Mouse (Mus musculus) olfactory bulb, adult 2 months (tissue): ENCODE results near the gene Saxo1. TPM values are rescaled to one million over a fixed set of nuclear protein-coding genes. Genes with fewer than 3 reads are reported as not detected.

Experiments
- H3K27ac ChIP-seq: fragments of 200-500 bp; 2 replicates; pipeline ENCODE4 v1.5.1; 2012; ENCODE audit warnings: low read depth, low read length; ENCODE audit not compliant: insufficient read depth
- H3K4me1 ChIP-seq: fragments of 200-500 bp; 2 replicates; pipeline ENCODE4 v1.6.1; 2012; ENCODE audit warnings: low read length; ENCODE audit not compliant: control insufficient read depth, insufficient read depth
- H3K4me3 ChIP-seq: fragments of 200-500 bp; 2 replicates; pipeline ENCODE4 v1.5.1; 2012; ENCODE audit warnings: mild to moderate bottlenecking, low read depth, low read length, moderate library complexity; ENCODE audit not compliant: insufficient read depth
- CTCF ChIP-seq: fragments of 200-500 bp; IDR thresholded peaks from 2 replicates; pipeline ENCODE4 v1.5.1; 2012; ENCODE audit warnings: low read depth, mild to moderate bottlenecking, low read length, moderate library complexity; ENCODE audit not compliant: insufficient read depth
- POLR2A ChIP-seq: fragments of 200-500 bp; IDR thresholded peaks from 2 replicates; pipeline ENCODE4 v1.6.1; 2012; ENCODE audit warnings: mild to moderate bottlenecking, low read depth, low read length, moderate library complexity; ENCODE audit not compliant: insufficient read depth
- WGBS: fragments of 180-500 bp; shearing (Covaris S2); methylation state at CpG from one replicate; pipeline ENCODE4 v1.1.7; 2018; 5-methylcytosine and 5-hydroxymethylcytosine counted together
- polyA plus RNA-seq: library from polyadenylated mRNA; stranded (reverse); fragments of >200 nt; gene quantifications from 2 replicates; pipeline ENCODE4 v1.2.4, GENCODE M21; 2012; ENCODE audit warnings: low replicate concordance; ENCODE audit not compliant: missing spikeins, insufficient read depth, insufficient read length

The Saxo1 gene
- polyA plus RNA-seq, 1 experiment = not detected

GRCm38 (mm10) chr4:86464808-86465207 lies 93.3 kb downstream of the Saxo1 start:
- Histone ChIP-seq H3K4me3 (no peak overlapping the region), H3K27ac (no peak overlapping the region), H3K4me1 (no peaks in the 10 kb centered on the region)
- TF ChIP-seq CTCF = no peak
- TF ChIP-seq POLR2A = no peak
- 94% methylated on average over 5 of the region's 5 CpGs for WGBS

GRCm38 (mm10) chr4:86450468-86450867 lies 107.7 kb downstream of the Saxo1 start:
- TF ChIP-seq POLR2A (no peak), CTCF (no peak)
- H3K4me1 ChIP-seq = no peaks in the 10 kb centered on the region
- WGBS = 50% methylated on average over 3 of the region's 3 CpGs
- no peak overlapping the region for H3K27ac ChIP-seq
- no peak overlapping the region for H3K4me3 ChIP-seq

- H3K4me1 ChIP-seq = no peaks in the 10 kb centered on the region
- WGBS = 89% methylated on average over 3 of the region's 3 CpGs
Observed at GRCm38 (mm10) chr4:86436336-86436735, 121.8 kb downstream of the Saxo1 start.

GRCm38 (mm10) chr4:86435631-86436030 lies 122.5 kb downstream of the Saxo1 start:
- no peak overlapping the region for H3K4me3 ChIP-seq
- 92% methylated on average over 3 of the region's 3 CpGs for WGBS
- H3K4me1 ChIP-seq = no peaks in the 10 kb centered on the region
- no peak overlapping the region for H3K27ac ChIP-seq
- no peak for TF ChIP-seq CTCF
- no peak for TF ChIP-seq POLR2A

More at GRCm38 (mm10) chr4:86436336-86436735, 121.8 kb downstream of the Saxo1 start:
- TF ChIP-seq CTCF = no peak
- no peak for TF ChIP-seq POLR2A
- Histone ChIP-seq H3K27ac (no peak overlapping the region), H3K4me3 (no peak overlapping the region)

- Histone ChIP-seq H3K4me1 (peaks cover 8% of the 10 kb centered on the region), H3K4me3 (no peak overlapping the region), H3K27ac (no peak overlapping the region)
- TF ChIP-seq CTCF = no peak
- TF ChIP-seq POLR2A = no peak
- WGBS = 79% methylated on average over 6 of the region's 6 CpGs
Observed at GRCm38 (mm10) chr4:86428091-86428745, 129.9 kb downstream of the Saxo1 start.

GRCm38 (mm10) chr4:86427312-86427711 lies 130.8 kb downstream of the Saxo1 start:
- Histone ChIP-seq H3K4me1 (peaks cover 8% of the 10 kb centered on the region), H3K27ac (no peak overlapping the region), H3K4me3 (no peak overlapping the region)
- 62% methylated on average over 5 of the region's 5 CpGs for WGBS
- no peak for TF ChIP-seq POLR2A
- no peak for TF ChIP-seq CTCF

GRCm38 (mm10) chr4:86426549-86426948 lies 131.6 kb downstream of the Saxo1 start:
- Histone ChIP-seq H3K4me1 (peaks cover 8% of the 10 kb centered on the region), H3K4me3 (no peak overlapping the region), H3K27ac (no peak overlapping the region)
- no peak for TF ChIP-seq POLR2A
- no peak for TF ChIP-seq CTCF
- WGBS = 90% methylated on average over 11 of the region's 11 CpGs

GRCm38 (mm10) chr4:86425581-86425980 lies 132.5 kb downstream of the Saxo1 start:
- Histone ChIP-seq H3K27ac (no peak overlapping the region), H3K4me3 (no peak overlapping the region), H3K4me1 (peaks cover 8% of the 10 kb centered on the region)
- TF ChIP-seq POLR2A (no peak), CTCF (no peak)
- 90% methylated on average over 7 of the region's 7 CpGs for WGBS

GRCm38 (mm10) chr4:86422586-86422985 lies 135.5 kb downstream of the Saxo1 start:
- TF ChIP-seq POLR2A (no peak), CTCF (no peak)
- Histone ChIP-seq H3K4me3 (no peak overlapping the region), H3K4me1 (peaks cover 8% of the 10 kb centered on the region), H3K27ac (no peak overlapping the region)
- 81% methylated on average over 6 of the region's 6 CpGs for WGBS
